Comparison of ENCODE assay signal across 8 mouse cellular contexts in the genomic region with DNA sequence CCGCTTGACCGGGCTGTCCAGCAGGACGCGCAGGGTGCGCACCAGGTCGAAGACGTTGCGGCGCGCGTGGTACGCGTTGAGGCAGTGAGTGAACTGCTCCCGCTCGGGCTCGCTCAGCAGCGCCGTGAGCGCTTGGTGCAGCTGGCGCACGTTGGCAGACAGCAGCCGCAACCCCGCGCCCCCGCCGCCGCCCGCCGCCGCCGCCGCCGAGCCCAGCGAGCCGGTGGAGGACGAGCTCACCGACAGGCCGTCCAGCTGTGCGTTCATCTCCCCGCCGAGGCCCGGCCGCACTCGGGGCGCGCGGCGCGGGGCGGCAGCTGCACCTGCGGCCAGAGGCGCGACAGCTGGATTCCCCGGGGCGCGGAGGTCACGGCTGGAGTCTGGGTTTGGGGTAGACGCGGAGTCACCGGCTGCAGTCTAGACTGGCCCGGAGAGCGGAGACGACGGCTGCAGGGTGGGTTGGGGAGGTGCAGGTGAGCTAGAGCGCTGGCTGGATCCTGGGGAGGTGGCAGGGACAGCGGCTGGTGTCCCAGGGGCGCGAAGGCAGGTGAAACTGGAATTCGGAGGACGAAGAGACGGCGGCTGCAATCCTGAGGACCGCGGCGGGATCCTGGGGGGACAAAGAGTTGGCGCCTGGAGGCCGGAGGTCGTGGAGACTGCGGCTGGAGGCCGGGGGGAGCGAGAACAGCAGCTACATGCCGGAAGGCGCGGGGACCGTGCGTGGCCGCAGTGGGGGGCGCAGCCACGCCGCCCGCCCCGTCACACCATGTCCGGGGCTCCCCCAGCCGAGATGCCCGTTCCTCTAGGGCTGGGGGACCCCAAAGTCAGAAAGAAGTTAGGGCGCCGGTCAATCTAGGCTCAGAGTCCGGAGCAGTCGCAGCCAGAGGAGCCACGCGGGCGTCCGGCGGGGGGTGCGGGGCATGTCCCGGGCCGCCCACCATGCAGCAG. TPM values are rescaled to one million over a fixed set of nuclear protein-coding genes. Genes with fewer than 3 reads are reported as not detected.
DNase-seq lines count a peak whose midpoint lies in the region; ATAC-seq lines count a peak whose summit lies in the region.

No protein-coding gene starts in this region.

- no peaks in the 10 kb centered on the region for H3K9me3 ChIP-seq in embryonic facial prominence, embryonic 15.5 days (replicated peaks)
- no peaks in the 10 kb centered on the region; the same call in 1 of the 2 replicates for H3K9me3 ChIP-seq in megakaryocyte, embryonic 14.5 days

- H3K36me3 ChIP-seq in embryonic facial prominence, embryonic 15.5 days = no peaks in the 10 kb centered on the region
- H3K36me3 ChIP-seq in megakaryocyte, embryonic 14.5 days (replicated peaks; ENCODE audit: low read length) = no peaks in the 10 kb centered on the region

- intact Hi-C loops in heart, postnatal 14 days (cut with DNase I) = loop anchor here (5.0 to 10.0 kb wide), 2 partner anchors 47 to 130 kb away; partner anchors contain the start of genes Atp6v1g1 and Orm2

- WGBS in embryonic facial prominence, embryonic 15.5 days = under 1% methylated on average over 107 of the region's 107 CpGs

- peaks cover 29% of the 10 kb centered on the region for H3K4me1 ChIP-seq in embryonic facial prominence, embryonic 15.5 days
- H3K4me1 ChIP-seq in megakaryocyte, embryonic 14.5 days = peaks cover 22% of the 10 kb centered on the region

- peaks cover 15% of the 10 kb centered on the region for H3K27me3 ChIP-seq in embryonic facial prominence, embryonic 15.5 days
- peaks cover 88% of the 10 kb centered on the region for H3K27me3 ChIP-seq in megakaryocyte, embryonic 14.5 days (replicated peaks)

- peak overlapping the region; percentile 95 for H3K4me2 ChIP-seq in embryonic facial prominence, embryonic 15.5 days (replicated peaks)

- DNase-seq in B cell, adult 2 months = peak; percentile 61 to 67
- peak; percentile 37 for DNase-seq in NIH3T3 (ENCODE audit: low read depth)
- peak; percentile 54 to 56 for DNase-seq in heart, postnatal 14 days
- DNase-seq in kidney, postnatal 4 days = peak; percentile 66 to 80
- peak; percentile 18 to 48 for DNase-seq in spleen, postnatal 10 days (ENCODE audit: low spot score in 2 of 2)

- ATAC-seq in embryonic facial prominence, embryonic 15.5 days (ENCODE audit: insufficient number of reproducible peaks, low FRiP score, low TSS enrichment, low read depth) = peak; percentile 56
- no peak; the same call in 1 of the 2 replicates for ATAC-seq in monocyte, adult 5-6 weeks (replicated peaks; ENCODE audit: insufficient number of reproducible peaks, low FRiP score, low TSS enrichment, poor library complexity, severe bottlenecking)

- H3K27ac ChIP-seq in embryonic facial prominence, embryonic 15.5 days (replicated peaks) = no peak overlapping the region

- H3K9ac ChIP-seq in embryonic facial prominence, embryonic 15.5 days = peak overlapping the region; percentile 54

- H3K4me3 ChIP-seq in embryonic facial prominence, embryonic 15.5 days (replicated peaks) = peak overlapping the region; percentile 73
- H3K4me3 ChIP-seq in megakaryocyte, embryonic 14.5 days (replicated peaks) = peak overlapping the region; percentile 88

RNA-seq across cellular contexts. Expression of gene Whrn, which starts 0.6 kb away (rescaled TPM):
- polyA plus RNA-seq in embryonic facial prominence, embryonic 15.5 days (2015; fragmentation: Nextera tagmentation; extraction: Ambion mirVana) = 4.9 and 5.2 TPM in 2 replicates
- 10 to 100 TPM; 23.9 to 26.2 TPM for total RNA-seq in heart, postnatal 14 days (2021)
- 0.30 TPM in 1 of 2 replicates, not detected in the other for polyA plus RNA-seq in megakaryocyte, embryonic 14.5 days (2012; ENCODE audit: insufficient read depth, low replicate concordance)
- 0.78 to 3.2 TPM (median 0.85 TPM) in 3 replicates for total RNA-seq in monocyte, adult 5-6 weeks (2017)

RNA-seq across cellular contexts. Expression of gene Atp6v1g1, which starts 49.3 kb away (rescaled TPM):
- 317 and 319 TPM in 2 replicates for polyA plus RNA-seq in embryonic facial prominence, embryonic 15.5 days (2015; fragmentation: Nextera tagmentation; extraction: Ambion mirVana)
- 100 to 1,000 TPM; 149 to 156 TPM for total RNA-seq in heart, postnatal 14 days (2021)
- 12.2 and 191 TPM in 2 replicates for polyA plus RNA-seq in megakaryocyte, embryonic 14.5 days (2012; ENCODE audit: insufficient read depth, low replicate concordance)
- 72.4 to 128 TPM (median 93.3 TPM) in 3 replicates for total RNA-seq in monocyte, adult 5-6 weeks (2017)
